Mouse (Mus musculus): ENCODE results near the gene Gm40193.

- TF ChIP-seq EP300 (IDR thresholded peaks at IDR 0.05; ENCODE audit: low read depth): no peak
- no peak for TF ChIP-seq CTCF (IDR thresholded peaks at IDR 0.05; ENCODE audit: low read depth)
Observed at GRCm38 (mm10) chr11:70578962-70579361, 46.2 kb upstream of the Gm40193 start.

All from liver, postnatal 0 days (tissue).